Mouse (Mus musculus): ENCODE measurements around the gene Myl6. TPM values are rescaled to one million over a fixed set of nuclear protein-coding genes. Genes with fewer than 3 reads are reported as not detected.

Myl6 gene
- polyA plus RNA-seq, 1 experiment from 2014 or later: 678 TPM

DNA sequence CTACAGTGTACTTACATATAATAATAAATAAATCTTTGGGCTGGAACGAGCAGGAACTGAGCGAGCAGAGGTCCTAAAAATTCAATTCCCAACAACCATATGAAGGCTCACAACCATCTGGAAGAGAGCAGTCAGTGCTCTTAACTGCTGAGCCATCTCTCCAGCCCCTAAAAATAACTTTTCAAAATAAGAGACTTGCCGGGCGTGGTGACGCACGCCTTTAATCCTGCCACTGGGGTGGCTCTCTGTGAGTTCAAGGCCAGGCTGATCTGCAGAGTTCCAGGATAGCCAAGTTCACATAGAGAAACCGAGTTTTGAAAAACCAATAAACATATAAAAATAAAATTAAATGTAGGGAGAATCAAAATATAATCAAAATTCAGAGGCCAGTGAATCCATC lies 7.6 kb downstream of the Myl6 start:
- no peak for DNase-seq (ENCODE audit: low spot score)
- Histone ChIP-seq H3K27ac (replicated peaks; ENCODE audit: low read depth, low read length) (no peak overlapping the region), H3K4me2 (ENCODE audit: low read depth, low read length) (no peak overlapping the region), H3K36me3 (replicated peaks; ENCODE audit: control insufficient read depth, insufficient read depth, low read depth, low read length) (peaks cover 42% of the 10 kb centered on the region), H3K4me1 (ENCODE audit: control insufficient read depth, insufficient read depth, low read length) (no peaks in the 10 kb centered on the region), H3K27me3 (ENCODE audit: control insufficient read depth, insufficient read depth, low read length) (no peaks in the 10 kb centered on the region), H3K9me3 (replicated peaks; ENCODE audit: control insufficient read depth, low read length) (no peaks in the 10 kb centered on the region), H3K4me3 (ENCODE audit: low read depth, low read length) (no peak overlapping the region), H3K9ac (replicated peaks; ENCODE audit: low read length) (no peak overlapping the region)
- 89% methylated on average over 7 of the region's 7 CpGs for WGBS
- no peak for ATAC-seq (replicated peaks; ENCODE audit: insufficient number of reproducible peaks, low FRiP score, low TSS enrichment, low read depth)

DNA sequence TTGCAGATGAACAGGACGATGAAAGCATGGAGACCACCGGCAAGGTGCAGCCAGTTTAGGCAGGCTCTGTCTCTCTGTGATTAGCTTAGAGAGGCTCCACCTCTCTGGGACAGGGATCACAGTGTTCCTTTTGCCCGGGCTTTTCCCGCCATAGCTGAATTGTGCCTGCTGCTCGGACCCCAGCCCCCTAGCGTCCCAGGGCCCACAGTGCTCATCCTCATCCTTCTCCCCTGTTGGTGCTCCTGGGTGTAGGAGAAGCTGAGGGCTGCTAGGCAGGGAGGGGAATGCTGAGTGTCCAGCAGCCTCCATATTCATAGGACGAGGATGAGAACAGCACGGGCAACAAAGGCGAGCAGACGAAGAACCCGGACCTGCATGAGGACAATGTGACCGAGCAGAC lies 19.6 kb downstream of the Myl6 start:
- Histone ChIP-seq H3K27ac (replicated peaks; ENCODE audit: low read depth, low read length) (no peak overlapping the region), H3K9me3 (replicated peaks; ENCODE audit: control insufficient read depth, low read length) (no peaks in the 10 kb centered on the region), H3K4me1 (ENCODE audit: control insufficient read depth, insufficient read depth, low read length) (no peaks in the 10 kb centered on the region), H3K27me3 (ENCODE audit: control insufficient read depth, insufficient read depth, low read length) (no peaks in the 10 kb centered on the region), H3K36me3 (replicated peaks; ENCODE audit: control insufficient read depth, insufficient read depth, low read depth, low read length) (peaks cover 36% of the 10 kb centered on the region), H3K4me2 (ENCODE audit: low read depth, low read length) (no peak overlapping the region), H3K9ac (replicated peaks; ENCODE audit: low read length) (no peak overlapping the region), H3K4me3 (ENCODE audit: low read depth, low read length) (no peak overlapping the region)
- WGBS: 85% methylated on average over 12 of the region's 12 CpGs
- ATAC-seq (replicated peaks; ENCODE audit: insufficient number of reproducible peaks, low FRiP score, low TSS enrichment, low read depth): no peak
- no peak for DNase-seq (ENCODE audit: low spot score)

DNA sequence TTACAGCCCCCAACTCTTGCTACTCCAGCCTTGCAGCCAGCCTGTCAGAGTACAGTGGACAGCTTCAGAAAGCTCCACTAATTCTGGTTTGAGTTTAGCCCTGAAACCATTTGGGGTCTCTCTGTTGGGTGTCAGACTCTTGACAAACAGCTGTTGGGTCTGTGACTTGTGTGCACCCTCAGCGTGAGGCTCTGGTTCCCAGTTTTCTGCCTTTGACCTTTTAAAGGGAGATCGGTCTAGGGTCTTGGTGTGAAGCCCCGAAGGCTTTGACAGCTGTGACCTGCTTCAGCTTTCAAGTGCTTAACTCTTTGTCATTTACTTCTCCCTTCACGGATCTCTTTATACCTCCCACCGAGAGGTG lies 33.7 kb downstream of the Myl6 start:
- Histone ChIP-seq H3K9me3 (replicated peaks; ENCODE audit: control insufficient read depth, low read length) (no peaks in the 10 kb centered on the region), H3K36me3 (replicated peaks; ENCODE audit: control insufficient read depth, insufficient read depth, low read depth, low read length) (peaks cover 13% of the 10 kb centered on the region), H3K9ac (replicated peaks; ENCODE audit: low read length) (peak overlapping the region; percentile 96), H3K4me3 (ENCODE audit: low read depth, low read length) (peak overlapping the region; percentile 87), H3K4me1 (ENCODE audit: control insufficient read depth, insufficient read depth, low read length) (peaks cover 3% of the 10 kb centered on the region; the same call in 1 of the 2 replicates), H3K27me3 (ENCODE audit: control insufficient read depth, insufficient read depth, low read length) (no peaks in the 10 kb centered on the region), H3K4me2 (ENCODE audit: low read depth, low read length) (peak overlapping the region; percentile 78), H3K27ac (replicated peaks; ENCODE audit: low read depth, low read length) (no peak overlapping the region; the same call in 1 of the 2 replicates)
- DNase-seq (ENCODE audit: low spot score): peak; percentile 37
- no peak for ATAC-seq (replicated peaks; ENCODE audit: insufficient number of reproducible peaks, low FRiP score, low TSS enrichment, low read depth)
- WGBS: 3% methylated on average over 5 of the region's 5 CpGs

DNA sequence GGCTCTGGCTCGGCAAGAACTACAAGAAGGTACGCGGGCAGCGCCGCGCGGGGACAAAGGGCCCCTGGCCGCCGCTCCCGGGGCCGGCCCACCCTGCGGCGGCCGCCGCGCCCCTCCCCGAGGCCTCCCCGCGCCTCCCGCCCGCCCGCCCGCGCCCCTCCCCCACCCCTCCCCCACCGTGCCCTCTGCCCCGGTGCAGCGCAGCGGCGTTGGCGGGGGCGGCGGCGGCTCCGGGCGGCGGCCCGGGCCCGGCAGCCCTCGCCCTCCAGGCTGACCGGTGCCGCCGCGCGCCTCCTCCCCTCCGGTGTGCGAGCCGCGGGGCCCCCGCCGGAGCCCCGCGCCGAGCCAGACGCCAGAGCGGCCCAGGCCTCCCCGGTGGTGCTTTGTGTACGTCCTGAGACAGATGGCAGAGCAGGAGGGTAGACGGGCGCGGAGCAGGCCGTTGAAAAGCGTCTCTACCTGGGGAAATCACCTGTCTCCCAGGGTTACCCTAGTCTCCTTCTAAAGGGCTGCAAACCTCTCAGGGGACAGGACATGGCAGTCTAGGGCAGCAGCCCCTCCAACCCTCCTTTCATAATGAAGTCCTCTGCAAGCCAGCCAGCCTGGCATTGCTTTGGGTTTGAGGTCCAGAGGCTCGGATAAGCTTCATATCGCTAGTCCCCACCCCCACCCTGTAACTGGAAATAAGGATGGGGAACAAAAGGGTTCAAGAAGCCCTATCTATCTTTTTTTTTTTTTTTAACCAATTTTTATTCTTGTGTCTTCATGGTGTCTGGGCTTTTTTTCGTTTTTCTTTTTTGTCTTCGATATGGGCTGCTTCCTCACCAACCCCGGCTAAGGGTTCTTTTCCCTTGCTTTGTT lies 34.3 kb downstream of the Myl6 start:
- ATAC-seq (replicated peaks; ENCODE audit: insufficient number of reproducible peaks, low FRiP score, low TSS enrichment, low read depth) (peak; percentile 29), DNase-seq (ENCODE audit: low spot score) (peak; percentile 43)
- Histone ChIP-seq H3K27me3 (ENCODE audit: control insufficient read depth, insufficient read depth, low read length) (no peaks in the 10 kb centered on the region), H3K27ac (replicated peaks; ENCODE audit: low read depth, low read length) (peak overlapping the region; percentile 92), H3K9ac (replicated peaks; ENCODE audit: low read length) (peak overlapping the region; percentile 96), H3K9me3 (replicated peaks; ENCODE audit: control insufficient read depth, low read length) (no peaks in the 10 kb centered on the region), H3K4me2 (ENCODE audit: low read depth, low read length) (peak overlapping the region; percentile 78), H3K4me1 (ENCODE audit: control insufficient read depth, insufficient read depth, low read length) (peaks cover 3% of the 10 kb centered on the region; the same call in 1 of the 2 replicates), H3K36me3 (replicated peaks; ENCODE audit: control insufficient read depth, insufficient read depth, low read depth, low read length) (peaks cover 9% of the 10 kb centered on the region), H3K4me3 (ENCODE audit: low read depth, low read length) (peak overlapping the region; percentile 87)
- 2% methylated on average over 30 of the region's 67 CpGs for WGBS

DNA sequence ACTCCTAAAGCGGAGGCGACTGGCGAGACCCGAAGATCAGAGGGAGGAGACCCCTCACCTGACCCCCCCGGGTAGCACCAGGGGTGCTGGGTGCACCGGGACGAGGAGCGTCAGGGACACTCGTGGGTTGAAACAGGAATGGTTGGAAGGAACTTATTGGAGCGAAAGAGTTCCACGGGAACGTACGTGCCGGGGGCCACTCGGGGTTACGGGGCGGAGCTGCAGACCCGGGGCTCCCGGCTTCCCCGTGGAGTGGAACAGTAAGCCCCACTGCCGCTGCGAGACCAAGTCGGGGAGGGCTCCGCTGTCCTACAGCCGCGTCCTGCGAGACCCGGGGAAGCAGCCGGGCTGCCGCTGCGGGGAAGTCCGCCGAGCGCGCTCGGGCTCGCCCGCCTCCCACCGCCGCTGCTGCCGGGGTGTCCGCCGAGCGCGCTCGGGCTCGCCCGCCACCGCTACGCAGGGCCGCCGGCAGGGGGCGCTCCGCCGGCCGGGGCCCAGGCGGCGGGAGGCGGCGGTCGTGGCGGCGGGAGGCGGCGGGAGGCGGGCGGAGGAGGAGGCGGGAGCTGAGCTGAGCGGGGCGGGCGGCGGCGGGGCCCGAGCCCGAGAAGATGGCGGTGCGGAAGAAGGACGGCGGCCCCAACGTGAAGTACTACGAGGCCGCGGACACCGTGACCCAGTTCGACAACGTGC lies 35.1 kb downstream of the Myl6 start, which contains the start of gene Smarcc2:
TSS of gene Smarcc2 (plus strand) at position 530 of the 690 bp plus-strand sequence.
- Histone ChIP-seq H3K27me3 (ENCODE audit: control insufficient read depth, insufficient read depth, low read length) (no peaks in the 10 kb centered on the region), H3K4me1 (ENCODE audit: control insufficient read depth, insufficient read depth, low read length) (peaks cover 3% of the 10 kb centered on the region; the same call in 1 of the 2 replicates), H3K9me3 (replicated peaks; ENCODE audit: control insufficient read depth, low read length) (no peaks in the 10 kb centered on the region), H3K4me2 (ENCODE audit: low read depth, low read length) (peak within 1 kb of the TSS; percentile 78), H3K4me3 (ENCODE audit: low read depth, low read length) (peak within 1 kb of the TSS; percentile 87), H3K36me3 (replicated peaks; ENCODE audit: control insufficient read depth, insufficient read depth, low read depth, low read length) (peaks cover 4% of the 10 kb centered on the region), H3K27ac (replicated peaks; ENCODE audit: low read depth, low read length) (peak within 1 kb of the TSS; percentile 92), H3K9ac (replicated peaks; ENCODE audit: low read length) (peak within 1 kb of the TSS; percentile 96)
- WGBS: under 1% methylated on average over 64 of the region's 86 CpGs
- ATAC-seq (replicated peaks; ENCODE audit: insufficient number of reproducible peaks, low FRiP score, low TSS enrichment, low read depth): peak; percentile 63
- DNase-seq (ENCODE audit: low spot score): peak; percentile 82

DNA sequence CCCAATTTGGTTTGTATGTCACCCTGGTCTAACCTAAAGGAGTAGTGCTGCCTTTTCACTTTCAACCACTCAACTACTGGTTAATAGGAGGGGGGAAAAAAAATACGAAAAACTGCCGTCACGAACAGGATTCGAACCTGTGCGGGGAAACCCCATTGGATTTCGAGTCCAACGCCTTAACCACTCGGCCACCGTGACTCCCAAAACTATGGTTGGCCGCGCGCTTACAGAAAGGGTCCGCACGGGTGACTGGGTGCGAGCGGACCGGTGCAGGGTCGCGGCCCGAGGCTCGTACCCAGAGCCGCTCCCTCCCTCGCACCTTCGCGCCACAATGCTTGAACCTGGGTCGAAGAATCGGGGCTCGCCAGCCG lies 35.6 kb downstream of the Myl6 start:
- 0% methylated on average over 29 of the region's 29 CpGs for WGBS
- Histone ChIP-seq H3K9me3 (replicated peaks; ENCODE audit: control insufficient read depth, low read length) (no peaks in the 10 kb centered on the region), H3K4me3 (ENCODE audit: low read depth, low read length) (peak overlapping the region; percentile 87), H3K27ac (replicated peaks; ENCODE audit: low read depth, low read length) (0 out of 2 replicates have a peak overlapping the region, but pooled peaks have one; percentile 54), H3K4me1 (ENCODE audit: control insufficient read depth, insufficient read depth, low read length) (peaks cover 3% of the 10 kb centered on the region; the same call in 1 of the 2 replicates), H3K27me3 (ENCODE audit: control insufficient read depth, insufficient read depth, low read length) (no peaks in the 10 kb centered on the region), H3K4me2 (ENCODE audit: low read depth, low read length) (peak overlapping the region; percentile 78), H3K36me3 (replicated peaks; ENCODE audit: control insufficient read depth, insufficient read depth, low read depth, low read length) (no peaks in the 10 kb centered on the region), H3K9ac (replicated peaks; ENCODE audit: low read length) (peak overlapping the region; percentile 96)
- ATAC-seq (replicated peaks; ENCODE audit: insufficient number of reproducible peaks, low FRiP score, low TSS enrichment, low read depth) (peak; percentile 75), DNase-seq (ENCODE audit: low spot score) (peak; percentile 90)

DNA sequence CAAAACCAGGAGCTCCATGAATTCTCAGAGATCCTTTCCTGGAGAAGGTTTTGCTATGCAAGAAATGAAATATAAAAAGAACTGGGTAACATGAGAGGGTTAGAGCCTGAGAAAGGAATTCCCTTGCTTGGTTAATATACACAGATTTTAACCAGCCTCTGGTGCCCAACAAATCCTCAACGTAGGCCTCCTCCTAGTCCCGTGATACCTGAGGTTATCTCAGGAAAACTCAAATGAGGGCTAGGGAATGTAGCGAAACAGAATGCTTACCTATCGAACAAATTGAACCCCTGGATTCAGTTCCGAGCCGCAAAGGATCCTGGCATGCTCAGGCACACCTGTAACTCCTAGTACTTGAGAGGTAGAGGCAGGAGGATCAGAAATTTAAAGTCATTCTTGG lies 36.3 kb downstream of the Myl6 start:
- 86% methylated on average over 6 of the region's 6 CpGs for WGBS
- Histone ChIP-seq H3K27ac (replicated peaks; ENCODE audit: low read depth, low read length) (no peak overlapping the region), H3K9me3 (replicated peaks; ENCODE audit: control insufficient read depth, low read length) (no peaks in the 10 kb centered on the region), H3K4me3 (ENCODE audit: low read depth, low read length) (no peak overlapping the region), H3K9ac (replicated peaks; ENCODE audit: low read length) (no peak overlapping the region), H3K4me2 (ENCODE audit: low read depth, low read length) (no peak overlapping the region), H3K4me1 (ENCODE audit: control insufficient read depth, insufficient read depth, low read length) (peaks cover 3% of the 10 kb centered on the region; the same call in 1 of the 2 replicates), H3K27me3 (ENCODE audit: control insufficient read depth, insufficient read depth, low read length) (no peaks in the 10 kb centered on the region), H3K36me3 (replicated peaks; ENCODE audit: control insufficient read depth, insufficient read depth, low read depth, low read length) (no peaks in the 10 kb centered on the region)
- ATAC-seq (replicated peaks; ENCODE audit: insufficient number of reproducible peaks, low FRiP score, low TSS enrichment, low read depth): no peak
- DNase-seq (ENCODE audit: low spot score): no peak

DNA sequence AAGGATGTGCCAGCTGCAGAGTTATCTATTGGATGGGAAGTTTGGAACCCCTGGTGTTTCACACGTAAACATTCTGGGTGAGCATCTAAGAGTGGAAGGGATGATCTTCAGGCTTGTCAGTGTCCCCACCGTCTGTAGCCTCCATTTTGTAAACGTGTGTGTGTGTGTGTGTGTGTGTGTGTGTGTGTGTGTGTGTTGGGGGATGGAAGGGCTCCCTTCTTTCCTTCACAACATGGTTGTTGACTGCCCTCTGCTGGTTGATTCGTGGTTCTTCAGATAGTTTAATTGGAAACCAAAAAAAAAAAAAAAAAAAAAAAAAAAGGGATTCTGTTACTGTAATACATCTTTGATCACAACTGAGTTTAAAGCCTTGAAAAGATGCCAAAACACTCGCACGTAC lies 38.7 kb downstream of the Myl6 start:
- Histone ChIP-seq H3K4me1 (ENCODE audit: control insufficient read depth, insufficient read depth, low read length) (no peaks in the 10 kb centered on the region), H3K27me3 (ENCODE audit: control insufficient read depth, insufficient read depth, low read length) (no peaks in the 10 kb centered on the region), H3K9ac (replicated peaks; ENCODE audit: low read length) (no peak overlapping the region), H3K4me3 (ENCODE audit: low read depth, low read length) (no peak overlapping the region), H3K36me3 (replicated peaks; ENCODE audit: control insufficient read depth, insufficient read depth, low read depth, low read length) (no peaks in the 10 kb centered on the region), H3K9me3 (replicated peaks; ENCODE audit: control insufficient read depth, low read length) (no peaks in the 10 kb centered on the region), H3K27ac (replicated peaks; ENCODE audit: low read depth, low read length) (no peak overlapping the region), H3K4me2 (ENCODE audit: low read depth, low read length) (no peak overlapping the region)
- DNase-seq (ENCODE audit: low spot score) (peak; percentile 89), ATAC-seq (replicated peaks; ENCODE audit: insufficient number of reproducible peaks, low FRiP score, low TSS enrichment, low read depth) (no peak)
- WGBS: 2% methylated on average over 6 of the region's 6 CpGs

Measured in embryonic facial prominence, embryonic 11.5 days (tissue).